Mouse (Mus musculus) kidney, adult 8-10 months (tissue): ENCODE data around the gene Mthfs.
"Not testable (repeated sequence)": the region's sequence is repeated elsewhere in the genome, so short reads cannot be mapped to it uniquely, and the experiment has no call there.

Experiments
- DNase-seq, 2 experiments: peaks; one replicate each; pipeline ENCODE4 v3.0.0; 2022

Gene Mthfs

DNA sequence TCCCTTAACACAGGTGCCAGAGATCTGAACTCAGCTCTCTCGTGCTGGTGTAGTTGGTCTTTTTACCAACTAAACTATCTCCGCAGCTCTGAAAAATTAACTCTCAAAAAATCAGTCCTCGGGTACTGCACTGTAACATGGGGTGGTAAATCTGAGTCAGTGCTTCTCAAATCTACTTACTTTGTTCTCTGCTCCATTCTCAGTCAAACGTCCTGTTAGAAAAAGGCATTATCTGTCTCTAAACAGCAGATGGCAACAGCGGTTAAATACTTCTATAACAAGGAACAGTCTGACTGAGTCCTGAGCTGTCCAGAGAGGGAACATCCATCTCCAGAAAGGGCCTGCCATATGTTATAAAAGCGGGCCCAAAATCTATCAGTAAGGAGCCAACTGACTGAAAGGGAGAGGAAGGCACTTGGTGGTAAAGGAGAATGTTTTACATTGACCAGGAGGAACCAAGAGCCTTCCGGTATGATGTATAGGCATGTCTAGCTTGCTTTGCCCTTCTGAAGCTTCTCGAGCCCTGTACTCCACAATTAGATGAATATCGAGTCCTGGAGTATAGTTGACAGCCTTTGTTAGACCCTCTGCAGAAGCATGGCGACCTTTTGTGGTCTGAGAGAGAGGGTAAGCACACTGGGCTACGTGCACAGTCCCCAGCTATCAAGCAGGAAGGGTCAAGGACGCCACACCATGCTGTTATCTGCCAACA is at the start of gene Mthfs:
Gene Mthfs, plus strand, starts transcription at position 324 of the 712 bp plus-strand sequence.
- DNase-seq = peak; percentile 6 to 13

DNA sequence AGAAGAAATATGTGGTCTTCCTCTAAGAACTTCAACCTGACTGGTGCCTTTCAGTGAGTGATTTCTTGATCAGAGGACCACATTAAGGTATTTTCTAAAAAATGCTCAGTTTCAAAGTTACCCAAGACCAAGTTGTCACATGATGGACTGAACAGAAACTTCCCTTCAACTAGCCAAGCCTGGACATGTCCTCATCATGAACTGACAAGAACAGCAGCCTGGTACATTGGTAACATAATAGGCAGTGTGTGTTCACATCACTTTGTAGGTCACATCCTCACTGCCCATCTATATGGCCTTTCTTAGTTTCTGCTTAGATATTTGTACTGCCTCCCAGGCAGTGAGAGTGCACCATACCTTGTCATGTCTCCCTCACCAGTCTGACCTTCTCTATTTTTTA is 37.9 kb upstream of the Mthfs start:
- DNase-seq = not testable (repeated sequence)

DNA sequence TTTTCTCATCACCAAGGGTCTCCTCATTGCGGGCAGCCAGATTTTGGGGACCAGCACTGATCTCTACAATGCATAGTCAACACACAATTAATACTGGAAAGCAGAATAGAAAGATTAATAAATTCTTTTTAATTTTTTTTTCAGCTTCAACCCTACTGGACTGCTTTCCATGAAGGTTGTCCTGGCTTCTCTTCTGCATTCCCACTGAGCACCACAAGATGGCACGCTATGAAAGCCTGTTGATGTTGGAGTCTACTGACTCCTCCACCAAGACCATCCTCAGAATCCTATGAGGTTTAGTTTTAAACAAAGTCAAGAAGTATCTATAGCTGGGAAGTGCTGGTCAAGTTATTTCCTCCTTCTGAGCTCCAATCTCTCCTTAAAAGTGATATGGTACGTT is 31.6 kb upstream of the Mthfs start:
- peak; percentile 48 to 86 for DNase-seq

DNA sequence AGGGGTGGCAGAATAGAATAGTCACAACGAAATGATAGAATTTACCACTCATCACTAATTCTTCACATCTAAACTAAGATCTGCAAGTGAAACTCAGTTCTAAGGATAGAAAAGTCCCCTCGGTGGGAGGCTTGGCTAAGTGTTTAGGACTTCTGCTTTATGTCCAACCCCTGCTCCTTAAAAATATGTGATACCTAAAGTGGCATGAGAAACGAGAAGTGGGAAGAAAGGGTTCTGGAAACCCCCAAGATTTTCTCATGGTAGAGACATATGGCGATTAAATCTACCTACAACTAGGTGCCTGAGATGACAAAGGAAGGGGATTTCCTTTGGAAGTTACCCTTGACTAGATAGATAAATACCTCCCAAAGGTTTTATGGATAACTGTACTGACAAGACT is 31.0 kb upstream of the Mthfs start:
- DNase-seq = not testable (repeated sequence)

DNA sequence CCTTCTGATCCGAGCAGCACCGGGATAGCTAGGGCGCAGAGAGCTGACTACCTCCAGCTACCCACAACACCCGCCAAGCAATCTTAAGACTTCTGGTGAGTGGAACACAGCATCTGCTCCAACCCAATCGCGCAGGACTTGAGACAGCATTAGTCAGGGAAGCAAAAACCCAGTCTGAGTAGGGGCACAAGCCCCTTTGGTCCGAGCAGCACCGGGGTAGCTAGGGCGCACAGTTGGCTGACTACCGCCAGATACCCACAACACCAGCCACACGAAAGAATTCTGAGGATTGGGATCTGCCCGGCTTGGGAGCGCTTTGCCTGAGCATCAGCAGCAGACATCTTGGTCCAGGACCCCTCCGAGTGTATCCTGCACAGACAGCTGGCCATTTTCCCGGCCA is 23.5 kb upstream of the Mthfs start:
- DNase-seq = not testable (repeated sequence)

DNA sequence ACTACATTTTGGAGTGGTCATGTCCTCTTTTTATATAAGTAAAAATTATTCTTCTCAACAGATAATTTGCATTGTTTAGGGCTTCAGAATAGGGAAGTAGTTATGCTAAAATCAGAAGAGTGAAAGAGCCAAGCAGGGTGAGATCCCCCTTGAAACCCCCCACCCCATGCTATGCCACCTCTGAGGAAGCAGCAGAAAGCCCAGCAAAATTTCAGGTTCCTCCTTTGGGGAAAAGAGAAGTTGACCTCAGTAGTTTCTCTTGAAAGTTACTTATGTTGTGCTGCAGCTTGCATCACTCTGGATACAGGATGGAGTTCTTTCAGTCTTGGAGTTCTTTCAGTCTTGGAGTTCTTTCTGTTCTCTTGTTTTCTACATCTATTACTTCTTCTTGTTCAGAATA is 15.0 kb upstream of the Mthfs start:
- DNase-seq = not testable (repeated sequence)

DNA sequence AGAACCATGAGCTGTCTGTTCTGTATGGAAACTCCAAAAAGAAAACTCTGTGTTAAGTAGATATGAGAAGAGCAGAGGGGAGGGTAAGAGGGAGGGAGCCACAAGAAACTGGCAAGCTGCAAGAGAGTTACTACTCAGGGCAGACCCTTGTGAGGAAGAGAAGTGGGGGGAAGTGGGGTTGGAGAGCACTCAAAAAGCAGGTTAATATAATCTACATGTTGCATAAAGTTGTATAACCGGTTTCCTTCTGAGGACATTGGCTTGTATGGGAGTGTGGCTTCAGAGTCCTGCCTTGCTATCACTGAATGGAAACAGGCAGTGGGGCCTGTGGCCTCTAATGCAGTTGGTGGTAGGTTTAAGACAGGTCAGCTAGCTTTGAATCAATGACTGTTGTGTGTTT is 13.0 kb upstream of the Mthfs start:
- not testable (repeated sequence) for DNase-seq

DNA sequence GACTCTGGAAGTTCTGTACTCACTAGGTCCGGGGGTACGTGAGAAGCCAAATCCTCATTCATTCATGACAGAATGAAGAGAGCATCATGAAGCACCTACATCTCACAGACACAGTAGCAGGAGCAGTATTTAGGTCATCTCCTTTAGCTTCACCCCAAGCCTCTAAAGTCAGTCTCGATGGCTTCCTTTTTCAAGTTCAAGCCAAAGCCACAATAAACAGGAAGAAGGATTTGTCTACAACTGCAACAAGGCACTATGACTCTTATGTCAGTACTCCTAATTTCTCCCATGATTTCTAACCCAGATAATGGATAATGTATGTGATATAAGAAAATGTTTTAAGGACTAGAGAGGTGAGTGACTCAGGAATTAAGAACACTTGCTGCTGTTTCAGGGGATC is 12.1 kb upstream of the Mthfs start:
- DNase-seq = not testable (repeated sequence)

DNA sequence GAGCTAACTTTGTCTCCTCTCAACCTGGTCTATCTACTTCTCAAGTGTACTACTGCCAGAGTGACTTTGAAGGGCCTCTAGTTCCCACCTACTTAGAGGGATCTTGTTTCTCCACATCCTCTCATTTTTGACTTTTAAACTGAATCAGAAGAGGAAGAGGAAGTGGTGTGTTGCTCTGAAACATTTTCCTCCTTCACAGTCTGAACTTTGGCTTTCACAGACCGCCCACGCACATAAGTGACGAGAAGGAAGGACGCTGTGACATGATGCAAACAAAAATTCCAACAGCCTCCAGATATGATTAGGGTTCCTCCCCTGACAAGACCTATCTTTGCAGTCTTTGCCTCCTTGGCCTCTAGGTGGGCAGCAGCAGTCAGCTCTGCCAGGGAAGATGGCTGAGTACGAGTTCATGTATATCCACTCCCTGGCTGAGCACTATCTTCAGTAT is 11.5 kb upstream of the Mthfs start, which contains the start of the genes Bcl2a1b and Gm29094:
Gene Bcl2a1b, plus strand, starts transcription at position 241 of the 448 bp plus-strand sequence.
Gene Gm29094, plus strand, starts transcription at position 411 of the 448 bp plus-strand sequence.
- DNase-seq = not testable (repeated sequence)

DNA sequence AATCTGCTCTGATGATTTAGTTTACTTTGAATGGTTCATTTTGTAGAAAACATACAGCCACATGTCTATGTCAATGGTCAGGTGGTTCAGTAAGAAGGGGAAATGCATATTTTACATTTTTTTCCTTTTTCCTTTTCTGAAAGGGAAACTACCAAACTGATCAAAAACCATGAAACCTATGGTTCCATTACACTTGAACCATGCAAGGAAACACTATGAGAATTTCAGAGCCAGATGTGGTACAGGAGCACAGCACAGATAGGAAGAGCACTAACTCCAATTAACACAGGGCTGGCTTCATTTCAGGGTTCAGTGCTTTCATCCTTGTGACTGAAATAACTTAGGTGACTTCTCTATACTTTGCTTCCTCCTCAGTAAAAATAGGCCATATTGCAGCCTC is 8.2 kb upstream of the Mthfs start:
- not testable (repeated sequence) for DNase-seq

DNA sequence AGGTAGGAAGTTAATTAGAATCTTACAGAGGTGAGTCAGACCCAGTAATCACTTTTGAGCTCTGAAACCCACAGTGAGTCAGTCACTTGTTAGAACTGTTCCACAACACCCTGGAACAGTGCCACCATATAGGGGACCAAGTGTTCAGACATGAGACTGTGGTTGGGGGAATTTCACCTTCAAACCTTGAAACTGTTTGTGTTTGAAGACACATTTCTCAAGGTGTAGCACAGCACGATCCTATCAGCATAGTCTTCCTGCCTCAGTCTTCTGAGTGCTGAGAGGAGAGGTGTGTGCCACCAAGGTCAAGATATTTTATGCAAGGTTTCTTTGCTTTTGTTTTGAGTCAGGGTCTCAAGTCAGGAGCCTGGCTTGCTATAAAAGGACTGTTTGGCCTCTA is 1.5 kb upstream of the Mthfs start:
- not testable (repeated sequence) for DNase-seq

DNA sequence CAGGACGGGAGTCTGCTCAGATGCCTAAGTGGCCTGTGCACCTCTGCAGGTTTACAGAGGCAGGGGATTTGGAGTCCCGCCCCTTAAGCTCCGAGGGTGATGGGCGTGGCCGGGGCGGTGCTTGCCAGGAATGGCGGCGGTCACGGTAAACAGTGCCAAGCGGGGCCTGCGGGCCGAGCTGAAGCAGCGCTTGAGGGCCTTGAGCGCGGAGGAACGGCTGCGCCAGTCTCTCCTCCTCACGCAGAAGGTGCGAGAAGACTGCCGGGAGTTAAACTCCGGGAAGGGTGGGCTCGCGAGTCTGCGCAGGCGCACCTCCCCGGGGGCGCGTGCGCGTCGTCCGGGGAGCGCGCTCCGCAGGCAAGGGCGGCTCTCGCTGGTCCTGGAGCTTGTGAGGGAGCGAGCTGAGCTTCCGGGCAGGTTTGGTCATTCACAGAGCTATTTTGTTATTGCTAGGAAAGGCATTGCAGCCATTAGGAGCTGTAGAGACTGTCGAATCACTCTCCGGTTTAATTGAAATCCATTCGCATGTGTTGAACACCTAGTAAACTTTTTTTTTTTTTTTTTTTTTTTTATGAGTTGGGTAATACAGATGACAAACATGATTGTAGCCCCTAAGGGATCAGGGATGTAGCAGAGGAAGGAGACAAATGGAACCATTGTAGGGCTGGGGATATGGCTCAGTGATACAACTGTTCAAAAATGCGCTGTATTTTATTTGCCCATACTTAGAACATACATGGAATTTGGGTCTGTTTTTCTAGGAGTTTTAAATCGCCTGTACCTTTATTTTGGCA is 786 bp downstream of the Mthfs start:
- peak; percentile 88 to 89 for DNase-seq

DNA sequence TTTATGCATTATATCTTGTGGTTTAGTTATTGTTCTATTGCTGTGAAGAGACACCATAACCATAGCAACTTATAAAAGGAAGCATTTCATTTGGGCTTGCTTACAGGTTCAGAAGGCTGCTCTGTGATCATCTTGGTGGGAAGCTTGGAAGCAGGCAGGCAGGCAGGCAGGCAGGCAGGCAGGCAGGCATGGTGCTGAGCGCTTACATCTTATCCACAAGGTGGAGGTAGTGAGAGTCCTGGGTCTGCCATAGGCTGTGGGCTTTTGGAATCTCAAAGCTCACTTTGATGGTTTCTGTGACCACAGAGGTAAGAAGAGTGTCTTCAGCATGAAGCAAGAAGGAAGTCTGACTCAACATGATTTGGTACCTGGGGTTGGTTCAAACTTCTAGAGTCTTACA is 2.0 kb downstream of the Mthfs start:
- DNase-seq = peak; percentile 19 to 40

DNA sequence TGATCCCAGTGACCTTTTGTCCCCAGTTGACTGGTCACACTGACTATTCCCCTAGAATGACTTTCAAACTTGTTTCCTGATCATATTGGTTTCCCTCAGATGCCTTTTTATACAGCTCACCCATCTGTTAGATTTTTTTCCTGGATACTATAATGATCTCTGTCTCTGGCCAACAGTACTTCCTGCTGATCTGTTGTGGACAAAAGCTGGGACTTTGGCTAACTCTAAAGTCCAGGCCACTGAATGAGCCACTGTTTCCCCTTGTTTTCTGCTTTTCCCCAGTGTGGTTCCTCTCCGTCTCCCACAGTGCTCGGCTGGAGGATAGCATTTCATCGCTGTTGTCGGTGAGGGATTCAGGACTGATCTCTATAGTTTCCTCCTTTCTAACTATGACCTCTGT is 7.7 kb downstream of the Mthfs start:
- DNase-seq = peak; percentile 21 to 25

DNA sequence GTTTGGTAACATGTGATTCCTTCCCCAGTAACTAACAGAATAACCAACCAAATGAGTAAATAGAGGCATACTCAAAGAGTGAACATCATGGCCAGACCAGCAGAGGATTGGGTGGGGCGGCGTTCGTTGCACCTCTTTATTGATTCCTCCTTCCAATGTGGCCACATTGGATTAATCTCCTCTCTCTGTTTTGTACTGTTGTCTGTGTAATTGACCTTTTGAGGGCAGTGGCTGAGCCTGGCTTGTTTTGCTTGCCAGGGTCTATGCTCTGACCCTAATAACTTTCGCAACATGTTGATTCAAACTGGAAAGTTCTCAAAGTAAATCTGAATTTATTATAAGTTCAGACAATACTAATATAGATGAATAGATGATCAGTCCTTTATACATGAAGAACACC is 9.2 kb downstream of the Mthfs start:
- not testable (repeated sequence) for DNase-seq

DNA sequence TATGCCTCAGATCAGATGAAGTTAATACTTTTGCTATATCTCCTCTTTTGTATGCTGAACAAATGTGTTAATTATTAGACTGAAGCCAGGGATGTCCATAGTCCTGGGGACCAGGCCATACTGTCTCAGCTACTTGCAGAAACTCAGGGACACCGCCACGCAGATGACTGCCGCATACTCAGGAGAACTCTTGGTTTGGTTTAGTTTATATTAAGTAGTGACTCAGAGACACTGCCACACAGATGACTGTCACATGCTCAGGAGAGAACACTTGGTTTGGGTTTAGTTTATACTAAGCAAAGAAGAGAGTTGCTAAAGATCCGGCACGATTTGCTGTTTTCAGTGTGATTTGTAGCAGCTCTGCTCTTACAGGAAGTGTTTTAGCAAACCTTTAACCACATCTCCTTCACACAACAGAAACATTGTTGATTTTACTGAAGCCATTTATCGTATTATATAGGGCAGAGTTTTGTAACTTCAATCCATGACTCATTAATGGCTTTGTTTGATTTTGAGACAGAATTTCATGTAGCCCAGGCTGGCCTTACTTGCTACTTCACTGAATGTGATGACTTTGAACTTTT is 10.3 kb downstream of the Mthfs start:
- DNase-seq = not testable (repeated sequence)

DNA sequence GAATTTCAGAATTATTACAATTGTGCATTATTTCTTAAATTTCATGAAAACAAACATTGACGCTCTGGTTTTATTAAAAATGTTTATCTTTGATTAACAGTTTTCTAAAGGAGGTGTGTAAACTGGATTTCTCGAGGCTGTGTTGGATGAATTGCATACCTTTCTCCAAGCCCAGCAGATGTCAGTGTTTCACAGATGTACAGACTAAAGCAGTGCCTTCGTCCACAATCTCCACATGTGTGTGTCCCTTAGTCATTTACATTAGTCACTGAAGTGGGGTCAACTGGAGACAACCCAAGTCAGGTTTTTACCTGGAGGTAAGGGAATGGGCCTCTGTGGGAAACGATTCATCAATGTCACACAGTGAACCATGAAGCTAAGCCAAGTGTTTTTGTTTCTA is 15.6 kb downstream of the Mthfs start:
- DNase-seq = no peak

DNA sequence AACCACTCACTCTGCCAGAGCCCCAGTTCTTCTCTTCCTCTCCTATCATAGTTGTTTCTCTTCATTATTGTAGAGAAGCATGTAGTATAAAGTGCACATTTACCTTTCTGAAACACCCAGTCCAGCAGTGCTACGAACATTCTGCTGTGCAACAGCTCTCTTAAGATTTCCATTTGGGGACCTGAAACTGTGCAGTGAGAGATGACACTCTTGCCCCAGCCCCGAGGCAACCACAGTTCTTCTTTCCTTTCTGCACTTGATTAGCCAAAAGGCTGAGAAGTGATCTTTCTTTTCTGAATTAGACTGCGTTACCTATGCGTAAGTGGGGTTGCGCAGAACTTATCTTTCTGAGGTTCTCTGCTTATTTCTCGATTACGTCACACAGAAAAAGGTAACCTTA is 17.6 kb downstream of the Mthfs start:
- no peak for DNase-seq

DNA sequence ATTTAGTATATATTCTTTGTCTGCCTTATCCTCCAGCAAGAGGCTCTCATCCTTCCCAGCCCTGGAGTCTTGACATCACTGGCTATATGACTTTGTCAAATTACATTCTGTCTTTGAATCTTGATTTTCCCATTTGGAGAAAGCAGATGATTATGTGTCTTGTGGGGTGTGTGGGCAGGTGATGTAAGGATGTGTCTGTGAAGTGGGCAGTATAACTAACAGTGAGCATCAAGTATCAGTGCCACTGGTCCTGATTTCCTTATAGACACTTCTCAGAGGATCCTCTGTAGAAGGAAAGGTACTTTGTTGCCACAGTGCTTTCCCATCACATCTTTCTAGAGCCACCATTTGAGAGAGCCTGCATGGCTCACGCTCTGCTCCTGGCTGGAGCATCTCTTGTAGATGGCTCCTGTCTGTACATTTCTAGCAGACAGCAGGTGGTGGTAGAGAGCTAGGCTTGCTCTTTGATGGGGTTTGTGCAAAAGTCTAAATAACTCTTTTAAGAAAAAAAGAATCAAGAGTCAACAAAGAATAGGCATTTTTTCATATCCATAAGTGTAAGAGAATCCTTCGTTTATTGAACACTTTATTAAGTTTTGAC is 20.5 kb downstream of the Mthfs start:
- DNase-seq = peak in 1 of 2 experiments; percentile 50

DNA sequence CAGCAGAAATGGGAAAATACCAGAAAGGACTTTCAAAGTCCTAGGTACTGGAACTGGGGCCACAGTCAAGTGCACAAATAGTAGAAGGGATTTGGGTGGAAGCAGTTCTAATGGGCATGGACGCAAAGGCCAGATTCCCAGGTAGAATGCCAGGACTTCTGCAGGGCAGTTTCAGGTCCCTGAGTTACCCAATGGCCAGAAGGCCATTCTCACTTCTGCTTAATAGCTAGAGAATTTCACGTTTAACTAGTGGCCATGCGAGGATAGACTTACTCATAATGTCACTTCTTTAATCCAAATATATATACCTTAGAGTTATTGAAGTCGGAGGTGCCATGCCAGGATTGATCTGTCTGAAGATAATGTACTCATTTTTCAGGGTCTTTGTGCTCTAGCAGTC is 26.7 kb downstream of the Mthfs start:
- not testable (repeated sequence) for DNase-seq

DNA sequence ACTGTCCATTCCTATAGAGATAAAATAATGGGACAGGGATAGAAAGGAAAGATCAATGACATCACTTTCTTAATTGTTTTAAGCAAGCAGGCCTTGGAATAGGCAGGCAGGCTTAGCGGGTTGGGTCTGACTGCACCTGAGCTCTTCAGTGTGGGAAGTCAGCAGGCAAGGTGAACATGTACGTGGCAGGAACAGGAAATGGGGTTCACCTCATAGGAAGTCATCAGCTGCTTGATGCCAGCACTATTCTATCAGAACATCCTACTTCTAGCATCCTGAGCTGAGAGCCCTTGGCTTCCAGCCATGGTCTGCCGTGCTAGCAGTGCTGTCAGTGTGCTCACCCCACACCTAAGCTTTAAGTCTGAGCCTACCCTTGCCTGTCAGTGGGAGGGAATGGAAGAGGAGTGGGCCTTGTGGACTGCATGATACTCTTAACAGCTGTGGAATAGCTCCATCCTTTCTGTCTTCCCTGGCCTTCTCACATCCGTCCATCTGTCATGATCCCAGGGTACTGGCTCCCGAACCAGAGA is 28.6 kb downstream of the Mthfs start:
- DNase-seq = not testable (repeated sequence)

DNA sequence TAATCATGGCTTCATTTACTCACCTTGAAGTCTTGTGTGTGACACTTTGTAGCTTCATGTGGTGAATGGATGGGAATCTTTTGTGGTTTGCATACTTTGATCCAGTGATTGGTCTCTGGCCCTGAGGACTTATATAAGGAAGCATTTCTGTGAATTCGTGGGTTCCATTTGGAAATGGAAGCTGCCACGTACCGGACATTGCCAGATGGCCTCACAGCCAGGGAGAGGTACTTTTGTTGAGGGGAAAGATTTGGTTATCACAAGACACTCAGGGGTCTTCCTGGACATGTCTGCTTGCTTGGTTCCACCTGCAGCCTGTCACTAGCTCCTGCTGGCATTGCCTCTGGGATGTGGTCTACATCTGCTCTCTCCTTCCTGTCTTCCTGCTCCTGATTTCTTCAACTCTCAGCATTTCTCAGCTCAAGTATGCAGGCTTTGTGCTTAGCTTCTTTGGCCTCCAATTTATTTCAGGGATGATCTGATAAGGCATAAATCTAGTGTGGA is 30.1 kb downstream of the Mthfs start:
- DNase-seq = not testable (repeated sequence)

DNA sequence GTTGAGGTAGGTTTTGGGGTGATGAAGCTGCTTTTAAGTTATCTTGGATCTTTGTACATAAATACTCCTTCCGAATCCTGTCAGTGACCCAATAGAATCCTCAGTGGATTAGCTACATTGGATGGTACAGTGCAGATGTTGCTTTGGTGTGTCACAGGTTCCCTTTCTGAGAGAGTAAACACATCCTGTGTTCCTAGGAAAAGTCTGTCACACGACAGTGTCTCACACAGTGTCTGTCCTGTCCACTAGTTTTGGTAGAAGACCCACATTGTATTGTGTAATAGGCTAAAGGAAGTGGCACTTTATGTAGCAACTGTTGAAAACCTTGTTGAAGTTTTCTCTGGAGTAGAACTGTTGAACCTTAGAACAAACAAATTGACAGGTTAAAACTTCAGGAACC is 42.9 kb downstream of the Mthfs start:
- no peak for DNase-seq
